Mouse (Mus musculus) frontal cortex, postnatal 25 days (tissue): Measurements from ENCODE around the gene Ostn.
"Not testable (repeated sequence)": the region's sequence is repeated elsewhere in the genome, so short reads cannot be mapped to it uniquely, and the experiment has no call there.

Source experiments
- DNase-seq, 2 experiments: peaks; one replicate each; pipeline ENCODE4 v3.0.0; 2022; ENCODE audit warnings: low spot score in 2 of 2

The Ostn gene

DNA sequence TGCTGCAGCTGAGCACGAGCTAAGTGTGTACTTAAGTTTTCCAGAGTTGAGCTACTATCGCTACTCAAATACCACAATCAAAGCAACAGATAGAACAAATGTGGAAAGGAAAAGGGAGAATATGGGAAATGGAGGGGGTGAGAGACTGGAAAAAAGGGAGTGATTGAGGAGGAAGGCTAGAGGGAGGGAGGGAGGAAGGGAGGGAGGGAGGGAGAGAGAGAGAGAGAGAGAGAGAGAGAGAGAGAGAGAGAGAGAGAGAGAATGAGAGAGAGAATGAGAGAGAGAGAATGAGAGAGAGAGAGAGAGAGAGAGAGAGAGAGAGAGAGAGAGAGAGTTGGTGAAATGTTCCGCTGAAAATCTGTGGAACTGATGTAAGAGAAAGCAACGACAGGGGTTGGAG, at the start of gene Ostn:
Gene Ostn, plus strand, starts transcription at position 301 of the 400 bp plus-strand sequence.
- not testable (repeated sequence) for DNase-seq

DNA sequence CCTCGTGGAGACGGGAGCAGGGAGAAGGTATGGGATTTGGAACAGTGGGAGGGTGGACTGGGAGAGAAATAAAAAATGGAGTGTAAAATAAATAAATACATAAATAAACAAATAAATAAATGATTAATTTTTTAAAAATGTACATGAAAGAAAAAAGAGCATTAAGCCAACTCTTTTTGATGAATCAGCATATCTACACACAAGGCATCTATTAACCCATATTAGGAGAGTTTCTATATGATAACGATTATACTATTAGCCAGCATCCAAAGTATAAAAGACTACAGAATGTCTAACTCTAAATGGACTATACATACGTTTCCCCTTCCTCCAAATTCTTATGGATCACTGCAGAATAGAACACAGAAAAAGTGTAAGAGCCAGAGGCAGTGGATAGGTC, 38.5 kb upstream of the Ostn start:
- no peak for DNase-seq

DNA sequence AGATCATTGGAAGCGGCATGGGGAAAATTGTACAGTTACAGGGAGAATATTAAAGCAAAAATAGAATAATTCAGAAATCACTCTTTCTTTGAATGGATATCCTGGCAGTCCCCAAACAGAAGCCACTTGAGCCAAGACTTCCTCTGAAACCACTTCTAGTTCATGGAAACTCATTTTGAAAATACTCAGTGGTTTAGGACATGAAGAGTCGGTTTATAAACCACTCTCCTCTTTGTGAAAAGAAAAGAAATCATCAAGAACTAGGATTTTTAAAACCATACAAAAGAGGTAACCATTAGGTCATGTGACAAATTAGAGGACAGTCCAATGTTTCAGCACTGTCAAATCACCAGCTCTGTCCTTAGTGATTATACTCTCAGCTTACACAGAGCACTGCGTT, 19.9 kb upstream of the Ostn start:
- DNase-seq, result no peak

DNA sequence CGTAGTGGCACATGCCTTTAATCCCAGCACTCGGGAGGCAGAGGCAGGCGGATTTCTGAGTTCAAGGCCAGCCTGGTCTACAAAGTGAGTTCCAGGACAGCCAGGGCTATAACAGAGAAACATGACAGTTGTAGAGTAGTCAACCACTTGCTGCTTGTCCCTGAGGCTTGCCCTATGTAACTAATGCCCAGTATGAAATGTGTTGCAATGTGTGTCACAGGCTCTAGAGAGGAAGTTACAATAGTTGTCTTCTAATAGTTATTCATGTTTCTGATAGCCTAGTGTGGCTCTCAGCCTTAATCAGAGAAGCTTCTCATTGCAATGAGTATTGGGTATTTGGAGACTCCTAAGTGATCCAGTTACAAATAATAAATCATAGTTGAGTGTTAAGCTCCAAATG, 10.8 kb upstream of the Ostn start:
- no peak for DNase-seq

- DNase-seq, result no peak
Measured at GRCm38 (mm10) chr16:27296929-27297328, 10.4 kb upstream of the Ostn start.

GRCm38 (mm10) chr16:27319099-27319498, 11.8 kb downstream of the Ostn start:
- no peak for DNase-seq

DNA sequence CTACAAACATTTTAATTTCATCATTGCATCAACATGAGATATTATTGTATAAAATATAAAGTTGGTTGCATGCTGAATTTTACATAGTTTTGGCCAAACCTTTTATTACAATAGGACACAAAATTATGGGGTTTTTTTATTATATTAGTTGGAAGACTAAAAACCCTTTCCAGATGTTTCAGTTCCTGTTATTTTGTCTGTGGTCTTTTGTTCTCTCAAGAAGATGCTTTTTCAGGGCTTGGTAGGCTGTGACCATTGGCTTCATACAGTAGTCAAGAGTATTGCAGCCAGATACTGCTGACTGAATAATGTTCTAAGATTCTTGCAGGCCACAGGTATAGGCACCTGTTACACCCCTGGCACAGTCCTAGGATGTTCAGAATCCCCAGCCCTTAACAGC, 14.8 kb downstream of the Ostn start:
- DNase-seq, result no peak

DNA sequence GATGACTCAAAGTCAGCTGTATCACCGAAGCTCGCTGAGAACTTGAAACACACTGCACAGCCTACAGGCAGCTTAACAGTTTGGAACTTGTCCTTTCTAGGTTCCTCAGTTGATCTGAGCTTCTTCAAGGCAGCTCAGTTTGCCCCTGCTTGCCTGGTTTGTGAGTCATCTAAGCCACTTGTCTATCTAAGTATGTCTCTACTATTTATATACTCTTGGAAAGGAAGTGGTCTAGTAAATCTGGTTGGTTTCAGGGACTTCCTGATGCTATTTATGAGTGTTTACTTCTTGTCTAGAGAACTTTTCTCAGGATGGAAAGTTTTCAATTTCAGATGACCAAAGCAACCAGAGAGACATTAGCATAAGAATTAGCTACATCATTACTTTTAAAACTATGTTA, 19.2 kb downstream of the Ostn start:
- DNase-seq, result no peak

DNA sequence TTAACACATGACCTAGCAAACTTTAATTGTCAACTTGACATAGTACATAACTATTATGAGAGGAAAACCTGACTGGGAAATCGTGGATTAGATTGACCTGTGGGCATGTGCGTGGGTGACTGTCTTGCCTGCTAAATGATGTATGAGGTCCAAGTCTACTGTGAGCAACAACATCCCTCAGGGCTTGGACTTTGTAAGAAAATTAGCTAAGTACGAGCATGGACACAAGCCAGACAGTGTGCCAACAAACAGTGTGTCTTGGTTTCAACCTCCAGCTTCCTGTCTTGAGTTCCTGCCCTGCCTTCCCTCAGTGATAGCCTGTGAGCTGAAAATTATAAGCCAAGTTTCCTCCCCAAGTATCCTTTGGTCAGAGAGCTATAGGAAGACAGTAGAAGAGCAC, 40.2 kb downstream of the Ostn start:
- no peak for DNase-seq

DNA sequence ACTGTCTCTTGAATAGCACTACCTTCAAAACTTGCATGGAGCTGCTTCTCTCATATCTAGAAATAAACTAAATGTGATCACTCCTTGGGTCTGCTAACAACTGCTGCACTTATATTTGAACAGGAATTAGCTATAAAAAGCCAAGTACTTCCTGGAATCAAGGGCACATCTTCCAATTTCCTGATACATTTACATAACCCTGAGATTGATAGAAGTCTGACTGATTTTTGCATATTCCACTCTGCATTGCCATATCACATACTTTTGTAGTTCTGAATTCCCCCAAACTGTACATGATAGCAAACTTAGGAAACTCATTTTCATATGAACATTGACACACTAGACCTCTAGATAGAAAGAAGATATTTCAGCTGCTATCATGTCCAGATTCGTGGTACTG, 41.1 kb downstream of the Ostn start:
- DNase-seq, result no peak

DNA sequence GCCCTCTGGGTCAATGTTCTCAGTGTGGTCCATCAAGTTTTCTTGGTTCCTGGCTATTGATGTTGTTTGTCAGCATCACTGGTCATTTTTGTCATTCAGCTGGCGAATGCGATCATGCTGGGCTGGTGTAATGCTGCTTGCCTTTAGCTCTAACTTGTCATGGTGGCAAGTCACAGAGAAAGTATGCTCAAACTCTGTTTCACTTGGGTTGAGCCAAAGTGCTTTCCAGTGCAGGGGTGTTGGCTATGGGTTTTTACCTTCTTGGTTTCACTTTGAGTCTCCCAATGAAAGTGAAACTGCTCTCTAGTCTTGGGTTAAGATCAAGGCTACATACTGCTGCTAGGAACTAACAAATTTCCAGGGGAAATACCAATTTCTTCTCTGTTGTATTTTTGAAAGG, 41.9 kb downstream of the Ostn start:
- DNase-seq, result no peak

DNA sequence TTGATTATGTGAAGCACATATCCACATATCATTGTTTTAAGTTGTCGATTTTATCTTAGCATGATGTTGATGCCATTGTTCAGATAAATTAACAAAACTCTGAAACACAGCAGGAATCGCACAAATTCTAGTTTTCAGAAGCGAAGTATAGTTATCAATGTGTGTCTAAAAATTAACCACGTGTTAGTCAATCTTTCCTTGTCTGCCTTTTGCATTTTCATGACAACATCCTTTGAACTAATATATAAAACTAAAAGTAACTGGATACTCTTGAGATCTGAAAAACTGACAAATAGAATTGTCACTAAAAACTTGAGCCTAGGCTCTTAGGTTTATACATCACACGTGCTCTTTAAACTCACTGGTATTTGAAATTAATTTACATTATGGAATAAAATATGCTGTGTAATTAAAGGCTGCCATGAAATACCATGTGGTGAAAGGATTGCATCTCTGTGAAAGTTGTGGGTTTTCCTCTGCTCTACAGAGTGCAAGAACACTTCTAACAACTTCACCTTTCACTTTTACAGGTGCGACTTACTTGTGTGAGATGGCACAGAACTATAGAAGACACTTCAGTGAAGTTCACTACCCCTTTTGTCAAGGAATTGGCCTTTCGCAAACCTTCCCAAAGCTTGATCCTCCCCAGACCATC, 42.7 kb downstream of the Ostn start:
- DNase-seq, result no peak

DNA sequence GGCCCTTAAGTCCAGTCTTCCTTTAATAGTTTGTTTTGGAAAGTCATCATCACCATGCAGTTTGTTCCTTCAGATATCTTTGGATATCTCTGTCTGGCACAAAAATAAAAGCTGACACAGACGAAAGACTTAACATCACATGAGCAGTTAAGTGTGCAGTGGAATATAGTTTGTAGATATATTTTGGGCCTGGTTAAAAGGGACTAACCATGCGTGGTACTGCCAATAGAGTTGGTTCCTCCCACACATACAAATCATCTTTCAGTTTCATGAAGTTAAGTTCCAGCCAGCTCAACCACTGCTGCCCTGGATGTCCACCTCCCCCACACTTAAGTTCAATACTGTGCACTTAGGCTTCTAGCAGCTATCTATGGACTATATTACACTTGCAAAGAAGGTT, 47.2 kb downstream of the Ostn start:
- no peak for DNase-seq

GRCm38 (mm10) chr16:27360059-27360458, 52.8 kb downstream of the Ostn start:
- DNase-seq, result no peak

DNA sequence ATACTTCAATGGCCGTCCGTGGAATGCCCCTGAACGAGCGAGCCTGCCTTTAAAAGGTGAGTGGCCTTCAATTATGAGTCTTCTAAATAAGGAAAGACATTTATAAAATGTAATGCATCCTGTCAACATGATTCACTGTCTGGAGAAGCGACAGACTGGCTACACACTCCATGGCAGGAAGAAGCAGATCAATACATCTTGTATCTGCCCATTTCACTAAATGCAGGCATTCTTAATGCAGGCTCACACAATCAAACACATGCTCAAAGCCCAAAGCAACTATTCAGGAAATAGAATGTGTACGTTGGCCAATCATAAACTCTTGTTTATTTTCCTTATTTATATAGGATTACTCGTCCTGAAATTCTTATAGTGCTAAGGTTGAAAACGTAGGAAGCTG, 62.9 kb downstream of the Ostn start, which contains the start of gene Uts2b:
Gene Uts2b, minus strand, starts transcription at position 49 of the 400 bp plus-strand sequence.
- no peak for DNase-seq

GRCm38 (mm10) chr16:27370700-27371099, 63.4 kb downstream of the Ostn start:
- DNase-seq, result no peak

DNA sequence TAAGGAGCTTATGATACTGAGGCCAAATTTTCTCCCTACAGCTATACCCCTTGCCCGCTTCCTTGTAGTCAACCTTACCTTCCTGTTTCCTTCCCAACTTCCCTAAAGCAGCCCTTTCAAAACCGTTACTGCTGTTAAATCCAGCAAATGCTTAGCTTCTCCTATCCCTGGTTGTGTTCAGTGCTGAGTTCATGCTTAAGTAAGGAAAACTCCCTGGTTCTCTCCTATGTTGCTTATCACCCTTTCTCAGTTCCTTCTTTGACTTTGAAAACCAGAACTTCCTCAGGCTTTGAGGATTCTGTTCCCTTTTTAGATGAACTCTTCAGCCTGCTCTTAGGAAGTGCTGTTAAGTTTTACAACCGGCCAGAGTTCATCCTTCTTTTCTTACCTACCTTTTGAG, 66.8 kb downstream of the Ostn start:
- DNase-seq, result no peak

GRCm38 (mm10) chr16:27375318-27375717, 68.0 kb downstream of the Ostn start:
- no peak for DNase-seq

- no peak for DNase-seq
Measured at GRCm38 (mm10) chr16:27376556-27376955, 69.3 kb downstream of the Ostn start.

DNA sequence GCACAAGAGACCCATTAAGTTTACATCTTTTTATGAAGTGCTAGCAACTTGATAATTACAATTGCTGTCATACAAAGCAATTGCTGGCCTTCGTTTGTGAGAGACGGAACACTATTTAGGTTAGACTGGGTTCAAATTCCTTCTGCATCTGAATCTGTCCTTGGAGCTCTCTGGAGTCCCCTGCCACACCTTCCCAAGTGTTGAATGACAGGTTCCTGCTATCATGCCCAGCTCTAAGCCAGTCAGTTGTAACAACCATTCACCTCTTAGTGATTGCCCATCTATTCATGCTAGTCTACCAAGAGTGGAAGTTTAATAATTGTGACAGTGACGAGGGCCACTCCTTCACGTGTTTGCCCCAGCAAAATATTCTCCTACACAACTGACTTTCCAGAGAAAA, 74.9 kb downstream of the Ostn start:
- DNase-seq, result no peak

GRCm38 (mm10) chr16:27384893-27385603, 77.8 kb downstream of the Ostn start:
- no peak for DNase-seq

DNA sequence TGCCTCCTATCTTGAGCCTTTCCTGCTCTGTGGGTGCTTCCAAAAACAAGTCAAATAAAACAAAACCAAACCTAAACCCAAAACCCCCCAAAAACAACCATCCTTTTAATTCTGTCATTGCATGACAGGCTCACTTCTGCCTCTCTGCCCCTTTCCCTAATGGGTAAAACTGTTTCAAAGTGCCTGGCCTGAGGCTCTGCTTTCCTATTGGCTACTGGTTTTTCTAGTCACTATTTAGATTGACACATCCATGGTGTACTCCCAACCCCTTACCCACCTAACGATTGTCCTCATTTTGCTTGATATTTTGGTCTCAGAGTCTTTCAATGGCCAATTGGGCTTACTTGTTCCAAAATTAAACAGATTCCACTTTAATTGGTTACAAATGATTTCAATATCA, 78.4 kb downstream of the Ostn start:
- no peak for DNase-seq

DNA sequence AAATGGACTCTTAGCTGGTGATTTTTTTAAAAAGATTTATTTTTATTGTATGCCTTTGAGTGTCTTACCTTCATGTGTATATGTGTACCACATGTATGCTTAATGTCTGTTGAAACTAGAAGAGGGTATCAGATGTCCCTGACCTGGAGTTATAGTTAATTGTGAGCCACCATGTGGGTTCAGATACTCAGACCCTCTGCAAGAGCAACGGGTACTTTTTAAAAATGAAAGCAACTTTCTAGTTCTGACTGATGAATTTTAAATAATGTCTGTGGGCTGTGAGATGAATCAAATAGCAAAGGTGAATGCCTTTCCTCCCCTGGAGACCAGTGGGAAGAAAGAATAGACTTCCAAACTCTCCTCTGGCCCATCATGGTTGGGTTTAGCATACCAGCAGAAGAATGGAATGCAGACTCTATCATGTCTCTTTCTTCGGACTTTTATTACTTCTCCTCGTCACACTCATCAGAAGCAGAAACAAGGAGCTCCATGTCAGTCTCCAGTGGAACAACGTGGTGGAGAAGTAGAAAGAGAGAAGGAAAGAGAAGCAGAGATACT, 79.6 kb downstream of the Ostn start:
- DNase-seq, result no peak
